Mouse (Mus musculus) neural tube, postnatal 0 days (tissue): Measurements from ENCODE around the gene Prph. TPM values are rescaled to one million over a fixed set of nuclear protein-coding genes. Genes with fewer than 3 reads are reported as not detected.

Source experiments
- microRNA-seq: library from miRNA; unstranded; fragments of <30 nt; microRNA quantifications from one replicate; pipeline ENCODE4, GENCODE M21; 2016
- polyA plus RNA-seq: library from polyadenylated mRNA; unstranded; fragments of >200 nt; fragmentation: Nextera tagmentation; extraction: Ambion mirVana; gene quantifications from 2 replicates; pipeline ENCODE4 v1.2.1, GENCODE M21; 2015

The Prph gene
- polyA plus RNA-seq, result 119 and 163 TPM in 2 replicates

DNA sequence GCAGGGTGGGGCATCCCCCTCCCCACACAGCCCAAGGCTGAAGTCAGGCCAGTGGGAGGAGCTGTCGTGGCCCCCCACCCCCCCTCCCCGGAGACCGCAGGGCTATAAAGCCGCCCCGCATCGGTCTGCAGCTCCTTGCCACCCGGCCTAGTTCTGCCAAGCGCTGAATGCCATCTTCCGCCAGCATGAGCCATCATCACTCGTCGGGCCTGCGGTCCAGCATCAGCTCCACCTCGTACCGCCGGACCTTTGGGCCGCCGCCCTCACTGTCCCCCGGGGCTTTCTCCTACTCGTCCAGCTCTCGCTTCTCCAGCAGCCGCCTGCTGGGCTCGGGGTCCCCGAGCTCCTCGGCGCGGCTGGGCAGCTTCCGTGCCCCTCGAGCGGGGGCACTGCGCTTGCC is at the start of gene Prph:
Prph (plus strand) TSS at position 135 of the 400 bp plus-strand sequence.

DNA sequence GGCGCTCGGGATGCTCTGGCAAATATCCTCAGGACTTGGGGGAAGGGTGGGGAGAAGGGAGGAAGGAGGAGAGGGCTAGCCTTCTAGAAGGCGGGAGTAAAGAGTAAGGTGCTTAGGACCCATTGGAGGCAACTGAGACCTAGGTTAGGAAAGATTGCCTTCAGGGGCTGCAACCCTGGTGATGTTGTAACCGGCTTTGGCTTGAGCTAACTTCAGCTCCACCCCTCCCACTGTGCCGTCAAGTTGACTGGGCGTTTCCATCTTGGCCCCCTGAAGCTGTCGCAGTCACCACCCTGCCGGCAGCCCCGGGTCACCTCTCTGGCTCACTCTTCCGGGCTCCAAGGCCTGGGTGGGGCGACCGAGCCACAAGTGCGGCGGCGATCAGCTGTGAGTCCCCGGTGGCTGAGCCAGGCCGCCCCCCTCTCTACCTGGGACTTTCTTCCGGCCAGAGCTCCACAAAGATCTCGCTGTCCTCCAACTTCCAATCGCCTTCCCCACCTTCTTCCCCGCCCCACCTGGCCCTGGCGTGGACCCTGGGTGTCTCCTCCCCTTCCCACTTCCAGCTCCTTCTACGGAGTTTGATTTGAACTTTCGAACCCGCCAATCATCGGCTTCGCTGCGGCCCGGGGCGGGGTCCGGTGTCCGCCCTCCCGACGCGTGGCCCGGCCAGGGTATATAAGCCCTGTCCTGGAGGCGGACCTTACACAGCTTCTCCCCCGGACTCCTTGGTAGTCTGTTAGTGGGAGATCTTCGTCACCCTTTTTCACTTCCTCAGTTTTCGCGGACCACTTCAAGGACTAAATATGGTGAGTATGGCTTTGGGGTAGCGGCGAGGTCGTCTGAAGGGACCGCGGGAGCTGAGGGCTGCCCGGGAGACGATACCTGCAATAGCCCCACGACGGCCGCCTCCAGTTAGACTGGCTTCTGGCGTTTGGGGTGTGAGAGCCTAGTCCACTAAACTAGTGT is 25.1 kb upstream of the Prph start, which contains the start of gene Tuba1c:
Tuba1c (plus strand) TSS at position 273 of the 966 bp plus-strand sequence.

DNA sequence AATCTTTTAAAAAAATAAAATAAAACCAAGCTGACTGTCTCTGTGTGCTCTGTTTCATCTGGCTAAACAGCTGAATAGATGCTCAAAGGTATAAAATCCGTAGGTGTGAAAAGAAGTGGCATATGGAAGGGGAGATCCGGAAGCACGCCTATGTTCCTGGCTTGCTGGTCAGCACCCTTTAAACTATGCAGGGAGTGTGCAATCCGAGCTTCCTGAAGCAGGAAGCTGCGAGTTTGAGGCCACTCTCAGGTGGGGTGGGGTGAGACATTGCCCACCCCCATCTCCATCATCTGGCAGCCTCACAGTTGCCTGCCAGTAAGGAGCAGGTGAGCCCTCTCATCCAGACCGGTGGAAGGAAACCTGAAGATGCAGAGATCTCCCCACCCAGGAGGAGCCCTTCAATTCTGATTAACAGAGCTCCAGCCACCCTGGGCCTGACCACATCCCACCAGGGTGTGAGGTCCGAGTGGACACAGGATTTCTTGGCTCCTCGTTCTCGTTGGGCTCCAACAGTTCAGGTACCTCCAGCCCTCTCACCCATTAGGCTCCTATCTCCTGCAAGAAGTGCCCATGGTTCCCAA is 19.1 kb downstream of the Prph start, which contains the start of gene Troap:
Troap (plus strand) TSS at position 557 of the 581 bp plus-strand sequence.

DNA sequence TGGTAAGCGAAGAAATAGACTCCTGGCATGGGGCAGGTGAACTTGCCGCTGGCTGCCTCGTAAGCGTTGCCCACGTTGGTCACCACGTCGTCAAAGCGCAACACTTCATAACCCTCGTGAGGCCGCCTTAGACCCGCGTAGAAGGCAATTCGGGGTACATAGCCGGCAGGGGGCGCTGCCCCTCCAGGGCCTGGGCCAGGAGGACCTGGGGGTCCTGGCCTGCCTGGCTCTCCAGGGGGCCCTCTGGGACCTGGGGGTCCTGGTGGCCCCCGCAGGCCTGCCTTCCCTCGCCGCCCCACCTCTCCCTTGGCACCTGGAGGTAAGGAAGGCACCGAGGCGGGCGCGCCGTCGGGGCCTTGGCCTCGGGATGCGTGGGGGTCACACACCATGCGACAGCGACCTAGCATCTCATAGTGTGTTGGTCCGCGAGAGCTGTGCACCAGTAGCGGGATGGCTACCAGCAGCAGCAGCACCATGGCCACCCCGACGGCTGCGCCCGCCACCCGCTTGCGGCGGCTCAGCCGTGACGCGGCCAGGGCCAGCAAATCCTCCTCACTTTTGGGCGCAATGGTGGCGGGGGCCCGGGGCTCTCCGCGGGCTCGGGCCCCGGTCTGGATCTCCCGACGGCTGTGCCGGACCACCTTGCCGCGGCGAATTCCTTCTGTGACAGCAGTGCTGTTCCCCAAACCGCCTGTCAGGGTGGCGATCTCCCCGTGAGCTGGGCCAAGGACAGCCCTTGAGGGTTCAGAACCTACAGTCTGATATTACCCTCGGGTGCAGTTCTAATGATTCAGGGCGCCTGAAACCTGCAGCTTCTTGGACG is 32.5 kb downstream of the Prph start, which contains the start of gene C1ql4:
C1ql4 (minus strand) TSS at position 565 of the 823 bp plus-strand sequence.

DNA sequence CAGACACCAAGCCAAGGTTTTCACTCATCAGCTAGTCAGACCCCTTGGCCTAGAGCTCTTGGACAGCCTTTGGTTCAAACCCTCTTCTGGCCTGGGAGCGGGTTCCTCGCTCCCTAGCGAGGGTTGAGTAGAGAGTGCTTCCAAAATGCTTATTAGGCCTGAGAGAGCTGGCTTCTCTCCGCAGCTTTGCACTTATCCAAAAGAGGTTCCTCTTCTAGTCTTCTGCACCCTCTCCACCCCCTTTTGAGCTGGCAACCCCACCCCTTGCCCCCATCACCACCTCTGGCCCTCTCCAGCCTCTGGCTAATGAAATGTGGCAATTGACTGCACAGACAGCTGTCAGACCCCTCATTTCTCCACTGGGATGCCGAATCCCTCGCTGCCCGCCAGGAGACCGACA is 37.9 kb downstream of the Prph start, which contains the start of gene Dnajc22:
Dnajc22 (plus strand) TSS at position 301 of the 400 bp plus-strand sequence.

Small RNA genes within 50 kb of the gene (microRNA-seq; reads per million reads assigned to microRNA genes)
- not detected for gene Mir6960

Other genes starting within 250 kb of the Prph start
- gene Ddn, start 245.7 kb upstream of the Prph start, polyA plus RNA-seq, result 0.32 and 0.39 TPM in 2 replicates
- 52.9 and 53.3 TPM in 2 replicates for gene Prkag1, start 223.7 kb upstream of the Prph start, polyA plus RNA-seq
- gene Kmt2d, start 184.0 kb upstream of the Prph start, polyA plus RNA-seq, result 7.9 and 9.2 TPM in 2 replicates
- 24.1 and 27.3 TPM in 2 replicates for gene Rhebl1, start 160.6 kb upstream of the Prph start, polyA plus RNA-seq
- gene Dhh, start 156.6 kb upstream of the Prph start, polyA plus RNA-seq, result 7.4 and 9.6 TPM in 2 replicates
- 12.3 and 15.5 TPM in 2 replicates for gene Lmbr1l, start 136.9 kb upstream of the Prph start, polyA plus RNA-seq
- 1,597 and 1,748 TPM in 2 replicates for gene Tuba1b, start 120.6 kb upstream of the Prph start, polyA plus RNA-seq
- gene Gm49450, start 101.6 kb upstream of the Prph start, polyA plus RNA-seq, result not detected in 2 replicates
- gene Tuba1a, start 101.5 kb upstream of the Prph start, polyA plus RNA-seq, result 8,375 and 9,600 TPM in 2 replicates
- 11.9 and 12.2 TPM in 2 replicates for gene Tuba1c, start 25.3 kb upstream of the Prph start, polyA plus RNA-seq
- gene Troap, start 19.4 kb downstream of the Prph start, polyA plus RNA-seq, result 3.1 TPM in 2 replicates
- gene C1ql4, start 32.6 kb downstream of the Prph start, polyA plus RNA-seq, result 2.1 and 3.4 TPM in 2 replicates
- 0.14 and 0.26 TPM in 2 replicates for gene Dnajc22, start 38.0 kb downstream of the Prph start, polyA plus RNA-seq
- 20.0 and 22.4 TPM in 2 replicates for gene Spats2, start 70.7 kb downstream of the Prph start, polyA plus RNA-seq
- 0.46 and 0.66 TPM in 2 replicates for gene Kcnh3, start 169.7 kb downstream of the Prph start, polyA plus RNA-seq
- gene Mcrs1, start 196.8 kb downstream of the Prph start, polyA plus RNA-seq, result 153 and 168 TPM in 2 replicates
- 97.0 and 99.2 TPM in 2 replicates for gene Prpf40b, start 239.9 kb downstream of the Prph start, polyA plus RNA-seq
- gene Fam186b, start 240.7 kb downstream of the Prph start, polyA plus RNA-seq, result 1.4 and 1.5 TPM in 2 replicates